Mouse (Mus musculus): ENCODE measurements around the gene Cdh18. TPM values are rescaled to one million over a fixed set of nuclear protein-coding genes. Genes with fewer than 3 reads are reported as not detected.

Gene Cdh18
- polyA plus RNA-seq (2015; fragmentation: Nextera tagmentation; extraction: Ambion mirVana): 0.68 and 0.79 TPM in 2 replicates

DNA sequence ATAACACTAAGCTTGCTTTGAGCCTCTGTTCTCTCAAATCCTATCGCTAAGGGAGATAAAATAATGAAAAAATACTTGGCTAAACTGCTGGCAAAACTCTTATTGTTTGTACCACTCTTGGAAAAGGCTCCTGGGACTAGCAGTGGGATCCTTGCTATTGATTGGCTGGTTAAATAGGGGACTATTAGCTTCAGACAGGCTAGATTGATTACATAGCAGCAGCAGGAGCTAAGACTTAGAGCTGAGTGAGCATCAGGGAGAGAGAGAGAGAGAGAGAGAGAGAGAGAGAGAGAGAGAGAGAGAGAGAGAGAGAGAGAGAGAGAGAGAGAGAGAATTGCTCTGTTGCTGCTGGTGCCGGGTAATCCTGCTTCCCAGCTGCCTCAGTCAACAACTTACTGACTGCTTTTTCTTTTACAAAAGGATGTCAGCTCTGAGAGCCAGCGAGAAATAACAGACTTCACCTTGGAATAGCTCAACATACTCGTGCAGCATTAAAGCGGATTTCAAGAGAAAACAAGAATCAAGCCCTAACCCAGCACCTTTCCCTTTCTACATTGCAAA is at the start of gene Cdh18:
Gene Cdh18 (plus strand): TSS at position 312 of the 561 bp plus-strand sequence.
- no peaks in the 10 kb centered on the region for H3K27me3 ChIP-seq (ENCODE audit: control insufficient read depth, insufficient read depth, low read length)
- H3K27ac ChIP-seq (replicated peaks): no peak within 1 kb of the TSS
- WGBS: 28% methylated on average over 5 of the region's 5 CpGs
- H3K36me3 ChIP-seq (ENCODE audit: control insufficient read depth, insufficient read depth, low read length): no peaks in the 10 kb centered on the region
- no peak for TF ChIP-seq CTCF (IDR thresholded peaks at IDR 0.05; ENCODE audit: low read depth)
- TF ChIP-seq EP300 (optimal IDR thresholded peaks at IDR 0.05): no peak
- H3K9ac ChIP-seq (ENCODE audit: low read length): no peak within 1 kb of the TSS
- H3K9me3 ChIP-seq (ENCODE audit: control insufficient read depth, low read length): no peaks in the 10 kb centered on the region
- no peak for DNase-seq (ENCODE audit: low spot score)
- H3K4me2 ChIP-seq (replicated peaks; ENCODE audit: low read depth): no peak within 1 kb of the TSS
- no peaks in the 10 kb centered on the region for H3K4me1 ChIP-seq (replicated peaks; ENCODE audit: control insufficient read depth, insufficient read depth)
- no peak within 1 kb of the TSS for H3K4me3 ChIP-seq (ENCODE audit: low read depth, low read length)
- no peak for ATAC-seq (ENCODE audit: low FRiP score, low TSS enrichment)

DNA sequence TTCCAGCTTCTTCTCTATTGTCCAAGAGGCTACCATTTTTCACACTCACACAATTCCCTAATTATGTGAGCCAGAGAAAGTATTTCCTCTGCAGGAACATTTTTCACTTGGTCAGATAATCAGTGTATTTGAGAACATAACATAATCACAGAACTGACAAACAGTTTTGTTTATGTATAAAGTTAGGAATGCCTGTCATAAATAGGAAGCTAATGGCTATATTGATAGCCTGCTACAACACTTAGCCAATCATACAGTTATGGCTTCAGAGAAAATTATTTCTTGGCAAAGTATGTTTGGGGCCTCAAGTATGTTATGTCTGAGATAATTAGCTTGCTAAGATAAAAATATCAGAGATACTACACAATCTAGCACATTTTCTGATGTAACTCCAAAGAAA is 37.6 kb upstream of the Cdh18 start:
- DNase-seq (ENCODE audit: low spot score) (no peak), ATAC-seq (ENCODE audit: low FRiP score, low TSS enrichment) (no peak)
- TF ChIP-seq CTCF (IDR thresholded peaks at IDR 0.05; ENCODE audit: low read depth): no peak
- TF ChIP-seq EP300 (optimal IDR thresholded peaks at IDR 0.05): no peak
- no peak overlapping the region for H3K27ac ChIP-seq (replicated peaks)
- H3K27me3 ChIP-seq (ENCODE audit: control insufficient read depth, insufficient read depth, low read length): no peaks in the 10 kb centered on the region
- no peak overlapping the region for H3K4me3 ChIP-seq (ENCODE audit: low read depth, low read length)
- no peak overlapping the region for H3K4me2 ChIP-seq (replicated peaks; ENCODE audit: low read depth)
- H3K36me3 ChIP-seq (ENCODE audit: control insufficient read depth, insufficient read depth, low read length): no peaks in the 10 kb centered on the region
- H3K9me3 ChIP-seq (ENCODE audit: control insufficient read depth, low read length): no peaks in the 10 kb centered on the region
- no peak overlapping the region for H3K9ac ChIP-seq (ENCODE audit: low read length)
- no peaks in the 10 kb centered on the region for H3K4me1 ChIP-seq (replicated peaks; ENCODE audit: control insufficient read depth, insufficient read depth)

- Histone ChIP-seq H3K9me3 (ENCODE audit: control insufficient read depth, low read length) (no peaks in the 10 kb centered on the region), H3K36me3 (ENCODE audit: control insufficient read depth, insufficient read depth, low read length) (no peaks in the 10 kb centered on the region), H3K4me3 (ENCODE audit: low read depth, low read length) (no peak overlapping the region), H3K27ac (replicated peaks) (no peak overlapping the region), H3K27me3 (ENCODE audit: control insufficient read depth, insufficient read depth, low read length) (no peaks in the 10 kb centered on the region), H3K9ac (ENCODE audit: low read length) (no peak overlapping the region), H3K4me2 (replicated peaks; ENCODE audit: low read depth) (no peak overlapping the region), H3K4me1 (replicated peaks; ENCODE audit: control insufficient read depth, insufficient read depth) (no peaks in the 10 kb centered on the region)
- TF ChIP-seq EP300 (optimal IDR thresholded peaks at IDR 0.05): no peak
- TF ChIP-seq CTCF (IDR thresholded peaks at IDR 0.05; ENCODE audit: low read depth): no peak
- ATAC-seq (ENCODE audit: low FRiP score, low TSS enrichment): no peak
- 43% methylated on average over 2 of the region's 2 CpGs for WGBS
- DNase-seq (ENCODE audit: low spot score): no peak
These were observed 13.0 kb upstream of the Cdh18 start for GRCm38 (mm10) chr15:22535828-22536227.

DNA sequence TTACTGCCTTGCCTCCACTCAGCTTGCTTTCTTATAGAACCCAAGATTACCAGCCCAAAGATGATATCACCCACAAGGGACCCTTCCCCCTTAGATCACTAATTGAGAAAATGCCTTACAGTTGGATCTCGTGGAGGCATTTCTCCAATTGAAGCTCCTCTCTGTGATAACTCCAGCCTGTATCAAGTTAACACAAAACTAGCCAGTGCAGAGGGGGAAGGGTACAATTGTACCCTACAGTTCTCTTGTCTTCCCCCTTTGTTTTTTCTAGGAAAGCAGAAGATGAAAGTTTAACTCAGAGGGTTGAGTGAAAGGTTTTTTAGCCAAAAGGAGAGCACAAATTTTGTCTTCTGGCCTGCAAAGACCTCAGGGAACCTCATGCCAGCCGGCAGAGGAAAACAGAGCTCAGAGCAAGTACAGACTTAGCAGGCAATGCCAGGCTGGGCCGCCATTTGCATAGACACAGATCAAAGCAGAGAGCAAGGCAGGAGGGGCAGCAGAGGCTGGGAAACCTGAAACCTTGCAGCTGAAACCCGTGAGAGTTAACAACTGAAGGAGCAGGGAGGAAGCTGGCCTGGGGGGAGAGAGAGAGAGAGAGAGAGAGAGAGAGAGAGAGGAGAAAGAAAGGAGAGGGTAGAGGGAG is 29.3 kb downstream of the Cdh18 start:
- Histone ChIP-seq H3K4me3 (ENCODE audit: low read depth, low read length) (no peak overlapping the region), H3K4me1 (replicated peaks; ENCODE audit: control insufficient read depth, insufficient read depth) (no peaks in the 10 kb centered on the region), H3K36me3 (ENCODE audit: control insufficient read depth, insufficient read depth, low read length) (no peaks in the 10 kb centered on the region), H3K9me3 (ENCODE audit: control insufficient read depth, low read length) (no peaks in the 10 kb centered on the region), H3K4me2 (replicated peaks; ENCODE audit: low read depth) (no peak overlapping the region), H3K27me3 (ENCODE audit: control insufficient read depth, insufficient read depth, low read length) (no peaks in the 10 kb centered on the region), H3K9ac (ENCODE audit: low read length) (no peak overlapping the region), H3K27ac (replicated peaks) (no peak overlapping the region)
- no peak for TF ChIP-seq EP300 (optimal IDR thresholded peaks at IDR 0.05)
- no peak for TF ChIP-seq CTCF (IDR thresholded peaks at IDR 0.05; ENCODE audit: low read depth)
- ATAC-seq (ENCODE audit: low FRiP score, low TSS enrichment) (no peak), DNase-seq (ENCODE audit: low spot score) (no peak)
- WGBS: 14% methylated on average over 4 of the region's 4 CpGs

GRCm38 (mm10) chr15:22578617-22578990 is 29.8 kb downstream of the Cdh18 start:
- Histone ChIP-seq H3K9me3 (ENCODE audit: control insufficient read depth, low read length) (no peaks in the 10 kb centered on the region), H3K4me3 (ENCODE audit: low read depth, low read length) (no peak overlapping the region), H3K27me3 (ENCODE audit: control insufficient read depth, insufficient read depth, low read length) (no peaks in the 10 kb centered on the region), H3K4me1 (replicated peaks; ENCODE audit: control insufficient read depth, insufficient read depth) (no peaks in the 10 kb centered on the region), H3K4me2 (replicated peaks; ENCODE audit: low read depth) (no peak overlapping the region), H3K27ac (replicated peaks) (no peak overlapping the region), H3K36me3 (ENCODE audit: control insufficient read depth, insufficient read depth, low read length) (no peaks in the 10 kb centered on the region), H3K9ac (ENCODE audit: low read length) (no peak overlapping the region)
- DNase-seq (ENCODE audit: low spot score) (no peak), ATAC-seq (ENCODE audit: low FRiP score, low TSS enrichment) (no peak)
- no peak for TF ChIP-seq EP300 (optimal IDR thresholded peaks at IDR 0.05)
- TF ChIP-seq CTCF (IDR thresholded peaks at IDR 0.05; ENCODE audit: low read depth): no peak
- WGBS: 42% methylated on average over 3 of the region's 3 CpGs

- H3K27ac ChIP-seq (replicated peaks): no peak overlapping the region
- H3K4me1 ChIP-seq (replicated peaks; ENCODE audit: control insufficient read depth, insufficient read depth): no peaks in the 10 kb centered on the region
- ATAC-seq (ENCODE audit: low FRiP score, low TSS enrichment) (no peak), DNase-seq (ENCODE audit: low spot score) (no peak)
- no peak overlapping the region for H3K9ac ChIP-seq (ENCODE audit: low read length)
- H3K4me3 ChIP-seq (ENCODE audit: low read depth, low read length): no peak overlapping the region
- 81% methylated on average over 1 of the region's 1 CpGs for WGBS
- H3K27me3 ChIP-seq (ENCODE audit: control insufficient read depth, insufficient read depth, low read length): no peaks in the 10 kb centered on the region
- no peaks in the 10 kb centered on the region for H3K9me3 ChIP-seq (ENCODE audit: control insufficient read depth, low read length)
- H3K4me2 ChIP-seq (replicated peaks; ENCODE audit: low read depth): no peak overlapping the region
- TF ChIP-seq EP300 (optimal IDR thresholded peaks at IDR 0.05) (no peak), CTCF (IDR thresholded peaks at IDR 0.05; ENCODE audit: low read depth) (no peak)
- H3K36me3 ChIP-seq (ENCODE audit: control insufficient read depth, insufficient read depth, low read length): no peaks in the 10 kb centered on the region
These were observed 35.8 kb downstream of the Cdh18 start for GRCm38 (mm10) chr15:22584667-22585066.
